Mouse (Mus musculus) myocyte (in vitro differentiated cells): Measurements from ENCODE around the gene Cage1.

Experiments
- E2F4 ChIP-seq: IDR thresholded peaks from one replicate; pipeline ENCODE4 v1.6.1; 2011; ENCODE audit warnings: mild to moderate bottlenecking, control low read depth, moderate library complexity; ENCODE audit not compliant: insufficient read depth
- MAX ChIP-seq: IDR thresholded peaks from one replicate; pipeline ENCODE4 v1.6.1; 2011; ENCODE audit warnings: low read depth, mild to moderate bottlenecking, control low read depth
- MYOG ChIP-seq, 3 experiments: IDR thresholded peaks; one replicate each; pipeline ENCODE4 v1.6.1; 2011; ENCODE audit warnings: control low read depth in 2 of 3, low read depth in 2 of 3, mild to moderate bottlenecking in 2 of 3; ENCODE audit not compliant: insufficient read length in 2 of 3, control insufficient read depth in 1 of 3, insufficient read depth in 1 of 3
- POLR2A ChIP-seq: IDR thresholded peaks from one replicate; pipeline ENCODE4 v1.6.1; 2011; ENCODE audit warnings: low read depth, mild to moderate bottlenecking, control low read depth, moderate library complexity; ENCODE audit not compliant: insufficient read length
- POLR2AphosphoS2 ChIP-seq: IDR thresholded peaks from one replicate; pipeline ENCODE4 v1.6.1; 2011; ENCODE audit warnings: low read depth, control low read depth; ENCODE audit not compliant: insufficient read length
- TCF12 ChIP-seq: IDR thresholded peaks from one replicate; pipeline ENCODE4 v1.6.1; 2011; ENCODE audit warnings: mild to moderate bottlenecking, control low read depth; ENCODE audit not compliant: poor library complexity, insufficient read depth, severe bottlenecking

GRCm38 (mm10) chr13:38064854-38065663 is 28.2 kb upstream of the Cage1 start:
- TF ChIP-seq E2F4 (no peak), POLR2A (no peak), MYOG (IDR thresholded peaks at IDR 0.05; ENCODE audit: control insufficient read depth in 1 of 3, insufficient read depth in 1 of 3, insufficient read length in 2 of 3, low read depth in 2 of 3) (no peak), TCF12 (no peak), MAX (no peak), POLR2AphosphoS2 (no peak)
